Mouse (Mus musculus) small intestine, adult 2 months (tissue): ENCODE measurements at regions not wholly inside any gene's neighbourhood (a gene's known extent, or its start where the extent isn't known, plus 50 kb on each side); places are given as distances from the start of the nearest gene placed in this dataset.

ENCODE experiments used
- CTCF ChIP-seq: fragments of 200-500 bp; IDR thresholded peaks from 2 replicates; pipeline ENCODE4 v1.5.1; 2012; ENCODE audit warnings: low read depth, mild to moderate bottlenecking, control low read depth, inconsistent platforms, low read length, moderate library complexity, mixed read lengths; ENCODE audit not compliant: insufficient replicate concordance, insufficient read length; ENCODE audit errors: extremely low read depth
- POLR2A ChIP-seq: fragments of 200-500 bp; IDR thresholded peaks from 2 replicates; pipeline ENCODE4 v1.6.1; 2012; ENCODE audit warnings: low read depth, mild to moderate bottlenecking, control low read depth, inconsistent platforms, low read length, moderate library complexity

DNA sequence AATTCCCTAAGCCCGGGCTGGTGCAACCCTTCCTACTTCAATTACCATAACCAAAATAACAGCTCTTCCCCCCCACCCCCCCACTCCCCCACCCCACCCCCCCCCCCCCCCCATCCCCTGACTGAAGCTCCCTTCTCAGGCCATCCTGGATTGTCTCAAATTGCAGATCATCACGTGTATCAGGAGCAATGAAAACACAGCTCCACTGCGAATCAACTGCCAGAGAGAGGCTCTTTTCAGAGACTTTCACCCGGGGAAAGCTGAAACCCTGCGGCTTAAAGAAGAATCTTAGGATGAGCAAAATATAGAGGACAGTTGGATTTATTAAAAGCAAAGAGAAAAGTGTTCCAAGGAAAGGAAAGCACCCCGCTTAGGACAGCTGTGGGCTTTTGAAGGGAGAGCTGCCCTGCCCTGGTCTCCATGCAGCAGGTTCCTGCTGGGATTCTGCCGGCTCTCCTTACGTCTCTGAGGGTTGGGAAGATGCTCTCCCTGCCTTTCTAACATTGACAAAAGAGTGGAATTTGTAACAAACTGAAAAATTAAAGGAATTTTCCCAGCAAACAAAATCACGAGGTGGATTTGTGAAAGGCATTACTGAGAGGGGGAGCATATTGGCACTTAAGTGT is 88.6 kb upstream of the Qrfpr start:
- TF ChIP-seq CTCF (no peak), POLR2A (no peak)
